Mouse (Mus musculus): ENCODE measurements at regions not wholly inside any gene's neighbourhood (a gene's known extent, or its start where the extent isn't known, plus 50 kb on each side); places are given as distances from the start of the nearest gene placed in this dataset.
A peak's percentile ranks its signal among the peaks of the same experiment; 100 is the strongest.

GRCm38 (mm10) chr7:67852859-67853258 lies 93.3 kb upstream of the Synm start:
- 89% methylated on average over 3 of the region's 3 CpGs for WGBS

GRCm38 (mm10) chr7:67849509-67849862 lies 89.9 kb upstream of the Synm start:
- TF ChIP-seq CTCF (IDR thresholded peaks at IDR 0.05; ENCODE audit: extremely low read depth, insufficient read length, insufficient replicate concordance, low read depth, low read length) (no peak), POLR2A (IDR thresholded peaks at IDR 0.05; ENCODE audit: low read depth, low read length) (no peak)
- WGBS, result 20% methylated on average over 7 of the region's 7 CpGs
- Histone ChIP-seq H3K27me3 (ENCODE audit: control insufficient read depth, insufficient read depth, low read length) (no peaks in the 10 kb centered on the region), H3K4me1 (ENCODE audit: control insufficient read depth, insufficient read depth, insufficient read length, low read length) (no peaks in the 10 kb centered on the region), H3K27ac (ENCODE audit: insufficient read depth, low read depth, low read length) (no peak overlapping the region), H3K36me3 (ENCODE audit: control insufficient read depth, insufficient read depth, low read length) (no peaks in the 10 kb centered on the region), H3K4me3 (ENCODE audit: low read depth, low read length) (peak overlapping the region; percentile 31)

More at GRCm38 (mm10) chr7:67852859-67853258, 93.3 kb upstream of the Synm start:
- Histone ChIP-seq H3K27me3 (ENCODE audit: control insufficient read depth, insufficient read depth, low read length) (no peaks in the 10 kb centered on the region), H3K4me1 (ENCODE audit: control insufficient read depth, insufficient read depth, insufficient read length, low read length) (no peaks in the 10 kb centered on the region), H3K4me3 (ENCODE audit: low read depth, low read length) (no peak overlapping the region), H3K36me3 (ENCODE audit: control insufficient read depth, insufficient read depth, low read length) (no peaks in the 10 kb centered on the region), H3K27ac (ENCODE audit: insufficient read depth, low read depth, low read length) (no peak overlapping the region)
- TF ChIP-seq POLR2A (IDR thresholded peaks at IDR 0.05; ENCODE audit: low read depth, low read length), result no peak
- TF ChIP-seq CTCF (IDR thresholded peaks at IDR 0.05; ENCODE audit: extremely low read depth, insufficient read length, insufficient replicate concordance, low read depth, low read length), result no peak

- H3K36me3 ChIP-seq (ENCODE audit: control insufficient read depth, insufficient read depth, low read length), result no peaks in the 10 kb centered on the region
- WGBS, result 10% methylated on average over 35 of the region's 35 CpGs
- peak overlapping the region; percentile 31 for H3K4me3 ChIP-seq (ENCODE audit: low read depth, low read length)
- no peaks in the 10 kb centered on the region for H3K4me1 ChIP-seq (ENCODE audit: control insufficient read depth, insufficient read depth, insufficient read length, low read length)
- H3K27me3 ChIP-seq (ENCODE audit: control insufficient read depth, insufficient read depth, low read length), result no peaks in the 10 kb centered on the region
- TF ChIP-seq CTCF (IDR thresholded peaks at IDR 0.05; ENCODE audit: extremely low read depth, insufficient read length, insufficient replicate concordance, low read depth, low read length) (no peak), POLR2A (IDR thresholded peaks at IDR 0.05; ENCODE audit: low read depth, low read length) (no peak)
- H3K27ac ChIP-seq (ENCODE audit: insufficient read depth, low read depth, low read length), result no peak overlapping the region
Measured at GRCm38 (mm10) chr7:67848589-67849508, 89.3 kb upstream of the Synm start.

GRCm38 (mm10) chr7:67846796-67847195 lies 87.3 kb upstream of the Synm start:
- Histone ChIP-seq H3K36me3 (ENCODE audit: control insufficient read depth, insufficient read depth, low read length) (no peaks in the 10 kb centered on the region), H3K27ac (ENCODE audit: insufficient read depth, low read depth, low read length) (no peak overlapping the region), H3K4me1 (ENCODE audit: control insufficient read depth, insufficient read depth, insufficient read length, low read length) (no peaks in the 10 kb centered on the region), H3K4me3 (ENCODE audit: low read depth, low read length) (no peak overlapping the region), H3K27me3 (ENCODE audit: control insufficient read depth, insufficient read depth, low read length) (no peaks in the 10 kb centered on the region)
- 16% methylated on average over 8 of the region's 8 CpGs for WGBS
- no peak for TF ChIP-seq CTCF (IDR thresholded peaks at IDR 0.05; ENCODE audit: extremely low read depth, insufficient read length, insufficient replicate concordance, low read depth, low read length)
- TF ChIP-seq POLR2A (IDR thresholded peaks at IDR 0.05; ENCODE audit: low read depth, low read length), result no peak

GRCm38 (mm10) chr7:67836984-67837383 lies 77.4 kb upstream of the Synm start:
- H3K27ac ChIP-seq (ENCODE audit: insufficient read depth, low read depth, low read length), result no peak overlapping the region
- WGBS, result 78% methylated on average over 5 of the region's 5 CpGs
- no peak overlapping the region for H3K4me3 ChIP-seq (ENCODE audit: low read depth, low read length)
- H3K4me1 ChIP-seq (ENCODE audit: control insufficient read depth, insufficient read depth, insufficient read length, low read length), result no peaks in the 10 kb centered on the region
- H3K27me3 ChIP-seq (ENCODE audit: control insufficient read depth, insufficient read depth, low read length), result no peaks in the 10 kb centered on the region
- no peaks in the 10 kb centered on the region for H3K36me3 ChIP-seq (ENCODE audit: control insufficient read depth, insufficient read depth, low read length)
- TF ChIP-seq CTCF (IDR thresholded peaks at IDR 0.05; ENCODE audit: extremely low read depth, insufficient read length, insufficient replicate concordance, low read depth, low read length) (no peak), POLR2A (IDR thresholded peaks at IDR 0.05; ENCODE audit: low read depth, low read length) (no peak)

GRCm38 (mm10) chr7:67836117-67836949 lies 76.8 kb upstream of the Synm start:
- TF ChIP-seq POLR2A (IDR thresholded peaks at IDR 0.05; ENCODE audit: low read depth, low read length), result no peak
- no peak for TF ChIP-seq CTCF (IDR thresholded peaks at IDR 0.05; ENCODE audit: extremely low read depth, insufficient read length, insufficient replicate concordance, low read depth, low read length)
- Histone ChIP-seq H3K27me3 (ENCODE audit: control insufficient read depth, insufficient read depth, low read length) (no peaks in the 10 kb centered on the region), H3K4me1 (ENCODE audit: control insufficient read depth, insufficient read depth, insufficient read length, low read length) (no peaks in the 10 kb centered on the region), H3K36me3 (ENCODE audit: control insufficient read depth, insufficient read depth, low read length) (no peaks in the 10 kb centered on the region), H3K27ac (ENCODE audit: insufficient read depth, low read depth, low read length) (no peak overlapping the region), H3K4me3 (ENCODE audit: low read depth, low read length) (no peak overlapping the region)
- 69% methylated on average over 18 of the region's 18 CpGs for WGBS

GRCm38 (mm10) chr7:67831738-67832137 lies 72.2 kb upstream of the Synm start:
- Histone ChIP-seq H3K4me1 (ENCODE audit: control insufficient read depth, insufficient read depth, insufficient read length, low read length) (no peaks in the 10 kb centered on the region), H3K27ac (ENCODE audit: insufficient read depth, low read depth, low read length) (no peak overlapping the region), H3K36me3 (ENCODE audit: control insufficient read depth, insufficient read depth, low read length) (no peaks in the 10 kb centered on the region), H3K27me3 (ENCODE audit: control insufficient read depth, insufficient read depth, low read length) (no peaks in the 10 kb centered on the region), H3K4me3 (ENCODE audit: low read depth, low read length) (no peak overlapping the region)
- WGBS, result 64% methylated on average over 2 of the region's 2 CpGs
- no peak for TF ChIP-seq POLR2A (IDR thresholded peaks at IDR 0.05; ENCODE audit: low read depth, low read length)
